Mouse (Mus musculus) brain, adult 2 months (tissue): ENCODE measurements at regions not wholly inside any gene's neighbourhood (a gene's known extent, or its start where the extent isn't known, plus 50 kb on each side); places are given as distances from the start of the nearest gene placed in this dataset.
A peak's percentile ranks its signal among the peaks of the same experiment; 100 is the strongest.

ENCODE experiments used
- DNase-seq: peaks from one replicate; pipeline ENCODE4 v3.0.0; 2011; ENCODE audit warnings: low read depth, low spot score

GRCm38 (mm10) chr6:76425120-76425519 lies 72.5 kb downstream of the Gm9008 start:
- no peak for DNase-seq

- peak; percentile 16 for DNase-seq
These were observed 110.0 kb downstream of the Gm9008 start for GRCm38 (mm10) chr6:76387462-76388049.

GRCm38 (mm10) chr6:76382323-76382722 lies 115.3 kb downstream of the Gm9008 start:
- DNase-seq = peak; percentile 62

GRCm38 (mm10) chr6:76378674-76379073 lies 118.9 kb downstream of the Gm9008 start:
- no peak for DNase-seq

GRCm38 (mm10) chr6:76352141-76352540 lies 145.4 kb downstream of the Gm9008 start:
- DNase-seq = no peak

- no peak for DNase-seq
These were observed 149.1 kb downstream of the Gm9008 start for GRCm38 (mm10) chr6:76348445-76348844.

GRCm38 (mm10) chr6:76330176-76330575 lies 167.4 kb downstream of the Gm9008 start:
- no peak for DNase-seq
